Mouse (Mus musculus): ENCODE results near the gene Gm21958.

GRCm38 (mm10) chr3:54715461-54715860 lies 1.3 kb upstream of the Gm21958 start:
- no peak for TF ChIP-seq ZNF384 (IDR thresholded peaks at IDR 0.05; ENCODE audit: low read depth, low read length)
- no peak for TF ChIP-seq HCFC1 (IDR thresholded peaks at IDR 0.05; ENCODE audit: borderline replicate concordance, insufficient read depth, low read length)
- TF ChIP-seq ZC3H11A (IDR thresholded peaks at IDR 0.05; ENCODE audit: borderline replicate concordance, low read depth, low read length): no peak
- TF ChIP-seq CHD2 (IDR thresholded peaks at IDR 0.05; ENCODE audit: low read depth, low read length): no peak
- TF ChIP-seq MAFK (IDR thresholded peaks at IDR 0.05; ENCODE audit: insufficient read depth, low read depth, low read length): no peak

Data from ES-E14 (cell line).